Mouse (Mus musculus) thymus, postnatal 14 days (tissue): ENCODE measurements around the gene Olfr173.

Source experiments
- DNase-seq: peaks from one replicate; pipeline ENCODE4 v3.0.0; 2021

Olfr173 gene

GRCm38 (mm10) chr16:58800168-58800567 is at the start of gene Olfr173:
Gene Olfr173 (minus strand): TSS chr16:58800268.
- DNase-seq: no peak

- DNase-seq: no peak
Measured at GRCm38 (mm10) chr16:58826732-58827319, 26.8 kb upstream of the Olfr173 start, which contains the start of gene Olfr175-ps1. Gene Olfr175-ps1 (minus strand): TSS chr16:58826782.

GRCm38 (mm10) chr16:58763076-58763475 is 37.0 kb downstream of the Olfr173 start, which contains the start of gene Olfr172:
Gene Olfr172 (minus strand): TSS chr16:58763176.
- no peak for DNase-seq

GRCm38 (mm10) chr16:58756191-58756590 is 43.9 kb downstream of the Olfr173 start:
- no peak for DNase-seq

- no peak for DNase-seq
Measured at GRCm38 (mm10) chr16:58751314-58751713, 48.8 kb downstream of the Olfr173 start.

GRCm38 (mm10) chr16:58746715-58747114 is 53.4 kb downstream of the Olfr173 start:
- DNase-seq: no peak
